Mouse (Mus musculus) midbrain, postnatal 0 days (tissue): ENCODE measurements around the gene Espn. TPM values are rescaled to one million over a fixed set of nuclear protein-coding genes. Genes with fewer than 3 reads are reported as not detected.

Experiments
- ATAC-seq: fragments of 200-750 bp; cut with Nextera tagmentation; 2 replicates; pipeline ENCODE4 v1.8.0; 2017; ENCODE audit warnings: moderate number of reproducible peaks, mild to moderate bottlenecking, moderate TSS enrichment, moderate library complexity; ENCODE audit not compliant: low FRiP score
- DNase-seq: peaks from one replicate; pipeline ENCODE4 v3.0.0-alpha.2; 2015; ENCODE audit warnings: low spot score
- H3K27ac ChIP-seq: fragments of 300-500 bp; sonication (generic); 2 replicates; pipeline ENCODE4 v1.5.1; 2014; ENCODE audit warnings: low read depth, mild to moderate bottlenecking, low read length, mixed read lengths
- H3K27me3 ChIP-seq: fragments of 300-500 bp; sonication (generic); 2 replicates; pipeline ENCODE4 v1.6.1; 2014; ENCODE audit warnings: low read length, control low read depth, mixed read lengths; ENCODE audit not compliant: insufficient read depth
- H3K36me3 ChIP-seq: fragments of 300-500 bp; sonication (generic); 2 replicates; pipeline ENCODE4 v1.6.1; 2014; ENCODE audit warnings: low read length, control low read depth, mixed read lengths; ENCODE audit not compliant: insufficient read depth
- H3K4me1 ChIP-seq: fragments of 300-500 bp; sonication (generic); 2 replicates; pipeline ENCODE4 v1.6.1; 2014; ENCODE audit warnings: mild to moderate bottlenecking, control low read depth, antibody characterized with exemption, low read length, mixed read lengths; ENCODE audit not compliant: insufficient read depth
- H3K4me2 ChIP-seq: fragments of 300-500 bp; sonication (generic); 2 replicates; pipeline ENCODE4 v1.6.1; 2014; ENCODE audit warnings: low read depth, mild to moderate bottlenecking, low read length, mixed read lengths; ENCODE audit not compliant: poor library complexity, severe bottlenecking
- H3K4me3 ChIP-seq: fragments of 300-500 bp; sonication (generic); 2 replicates; pipeline ENCODE4 v1.5.1; 2014; ENCODE audit warnings: low read depth, mild to moderate bottlenecking, low read length, moderate library complexity
- H3K9ac ChIP-seq: fragments of 300-500 bp; sonication (generic); replicated peaks from 2 replicates; pipeline ENCODE4 v1.6.1; 2014; ENCODE audit warnings: mild to moderate bottlenecking, low read length, moderate library complexity, mixed read lengths; ENCODE audit not compliant: poor library complexity, severe bottlenecking
- H3K9me3 ChIP-seq: fragments of 300-500 bp; sonication (generic); 2 replicates; pipeline ENCODE4 v1.6.1; 2016; ENCODE audit warnings: low read length, control low read depth
- CTCF ChIP-seq: IDR thresholded peaks from 2 replicates; pipeline ENCODE4 v1.5.1; 2016; ENCODE audit warnings: antibody characterized with exemption, mild to moderate bottlenecking
- WGBS: fragments of 180-500 bp; shearing (Covaris S2); extraction: QIAGEN DNeasy Blood & Tissue Kit; methylation state at CpG from one replicate; pipeline ENCODE4 v1.1.7; 2014; 5-methylcytosine and 5-hydroxymethylcytosine counted together
- polyA plus RNA-seq: library from polyadenylated mRNA; unstranded; fragments of >200 nt; fragmentation: Nextera tagmentation; extraction: Ambion mirVana; gene quantifications from 2 replicates; pipeline ENCODE4 v1.2.1, GENCODE M21; 2015
- total RNA-seq: library from RNA; depleted of rRNA; stranded (reverse); fragments of >200 nt; gene quantifications from 2 replicates; pipeline ENCODE4 v1.2.3, GENCODE M21; 2014

The Espn gene
- total and polyA plus RNA-seq, 2 experiments from 2014 or later = 0.22 to 0.53 TPM

DNA sequence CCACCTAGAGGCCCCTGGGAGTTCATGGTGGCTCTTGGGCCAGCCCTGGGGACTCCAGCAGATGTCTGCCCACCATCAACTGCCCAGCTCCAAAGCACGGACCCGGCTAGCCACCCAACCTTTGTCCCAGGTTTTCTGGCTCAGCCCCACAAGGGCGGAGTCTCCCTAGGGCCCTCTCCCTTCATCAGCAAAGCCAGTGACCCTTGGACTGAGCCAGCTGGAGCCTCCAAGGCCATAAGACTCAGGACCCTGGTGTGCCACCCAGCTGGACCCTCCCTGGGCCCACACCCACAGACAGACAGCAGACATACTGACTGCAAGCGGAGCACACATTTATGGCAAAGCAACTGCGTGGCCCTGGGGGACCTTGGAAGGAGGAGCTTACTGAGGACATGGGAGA, 23.4 kb downstream of the Espn start:
- 47% methylated on average over 5 of the region's 5 CpGs for WGBS
- H3K9ac ChIP-seq = no peak overlapping the region
- DNase-seq = no peak
- no peak overlapping the region for H3K27ac ChIP-seq
- H3K27me3 ChIP-seq = peaks cover 91% of the 10 kb centered on the region
- ATAC-seq = no peak
- H3K4me1 ChIP-seq = peaks cover 7% of the 10 kb centered on the region; the same call in 1 of the 2 replicates
- TF ChIP-seq CTCF = no peak
- no peak overlapping the region for H3K4me2 ChIP-seq
- no peaks in the 10 kb centered on the region for H3K9me3 ChIP-seq
- H3K4me3 ChIP-seq = no peak overlapping the region
- H3K36me3 ChIP-seq = no peaks in the 10 kb centered on the region

DNA sequence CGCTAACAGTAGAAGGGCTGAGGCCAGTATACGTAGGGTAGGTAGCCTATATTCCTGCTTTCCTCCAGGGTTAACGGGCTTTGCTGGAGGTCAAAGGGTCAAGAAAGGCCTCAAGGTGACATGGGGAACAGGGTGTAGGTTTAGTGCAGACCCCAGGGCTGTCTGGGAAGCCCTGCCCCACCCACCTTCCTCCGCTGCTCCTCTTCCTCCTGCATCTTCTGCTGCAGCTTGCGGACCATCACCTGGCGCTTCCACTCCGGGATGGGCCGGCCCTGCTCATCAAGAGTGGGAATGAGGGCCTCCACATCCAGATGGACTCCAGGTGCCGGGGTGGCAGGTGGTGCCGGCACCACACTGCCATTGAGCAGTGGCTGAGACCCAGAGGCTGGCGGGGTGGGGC, 24.3 kb downstream of the Espn start:
- no peak overlapping the region for H3K9ac ChIP-seq
- H3K4me3 ChIP-seq = no peak overlapping the region
- TF ChIP-seq CTCF = no peak
- H3K27me3 ChIP-seq = peaks cover 95% of the 10 kb centered on the region
- H3K4me1 ChIP-seq = peaks cover 7% of the 10 kb centered on the region; the same call in 1 of the 2 replicates
- no peak overlapping the region for H3K4me2 ChIP-seq
- no peaks in the 10 kb centered on the region for H3K9me3 ChIP-seq
- H3K27ac ChIP-seq = no peak overlapping the region
- WGBS = 87% methylated on average over 11 of the region's 11 CpGs
- H3K36me3 ChIP-seq = no peaks in the 10 kb centered on the region
- ATAC-seq (no peak), DNase-seq (no peak)

- no peak overlapping the region for H3K27ac ChIP-seq
- DNase-seq (no peak), ATAC-seq (no peak)
- peak overlapping the region; percentile 49 for H3K4me2 ChIP-seq
- peaks cover 7% of the 10 kb centered on the region; the same call in 1 of the 2 replicates for H3K4me1 ChIP-seq
- 0 out of 2 replicates have a peak overlapping the region, but pooled peaks have one; percentile 24 for H3K9ac ChIP-seq
- peaks cover 93% of the 10 kb centered on the region for H3K27me3 ChIP-seq
- TF ChIP-seq CTCF = 0 out of 2 replicates have a peak, but pooled peaks have one; percentile 3
- no peaks in the 10 kb centered on the region for H3K9me3 ChIP-seq
- peak overlapping the region; percentile 28 for H3K4me3 ChIP-seq
- WGBS = 4% methylated on average over 65 of the region's 65 CpGs
- H3K36me3 ChIP-seq = no peaks in the 10 kb centered on the region
These were observed 25.9 kb downstream of the Espn start for GRCm38 (mm10) chr4:152126026-152126920.

DNA sequence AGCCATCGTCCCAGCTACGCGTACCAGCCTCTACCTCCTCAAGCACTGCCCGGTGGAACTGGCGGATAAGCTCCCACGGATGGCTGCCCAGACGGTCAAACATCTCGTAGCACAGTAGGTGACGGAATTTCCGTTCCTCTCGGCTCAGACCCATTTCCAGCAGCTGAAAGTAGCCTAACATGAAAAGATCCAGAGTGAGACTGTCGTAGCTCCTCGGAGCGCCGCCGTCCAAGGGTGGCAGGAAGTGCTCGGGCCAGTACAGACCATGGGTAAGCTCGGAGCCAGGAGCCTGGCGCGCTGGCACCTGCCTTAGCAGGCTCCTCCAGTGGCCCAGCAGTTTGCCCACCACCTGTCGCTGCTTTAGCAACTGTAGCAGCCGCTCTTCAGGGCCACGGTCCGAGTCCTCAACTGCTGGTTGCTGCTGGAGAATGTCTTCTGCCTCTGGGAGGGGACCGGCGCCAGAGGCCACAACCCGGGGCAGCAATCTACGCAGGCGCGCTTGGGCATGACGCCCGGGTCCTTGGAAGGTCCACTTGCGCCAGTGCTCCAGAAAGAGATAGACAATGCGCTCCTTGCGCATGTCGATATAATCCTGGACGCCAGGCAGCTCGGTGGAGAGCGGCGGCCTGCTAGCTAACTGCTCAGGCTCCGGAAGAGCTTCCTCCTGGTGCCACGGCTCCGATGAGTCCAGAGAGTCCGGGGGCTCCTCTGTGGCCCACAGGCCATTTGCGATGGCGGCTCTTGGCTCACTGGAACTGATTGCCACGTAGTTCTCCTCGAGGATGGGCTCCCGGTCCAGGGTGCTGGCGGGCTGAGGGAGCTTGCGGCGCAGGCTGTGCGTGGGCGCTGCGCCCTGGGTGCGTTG, 26.8 kb downstream of the Espn start:
- 0 out of 2 replicates have a peak overlapping the region, but pooled peaks have one; percentile 24 for H3K9ac ChIP-seq
- peaks cover 92% of the 10 kb centered on the region for H3K27me3 ChIP-seq
- ATAC-seq = no peak
- H3K36me3 ChIP-seq = no peaks in the 10 kb centered on the region
- peaks cover 11% of the 10 kb centered on the region; the same call in 1 of the 2 replicates for H3K4me1 ChIP-seq
- TF ChIP-seq CTCF = no peak
- H3K27ac ChIP-seq = no peak overlapping the region
- peak overlapping the region; percentile 28 for H3K4me3 ChIP-seq
- H3K4me2 ChIP-seq = peak overlapping the region; percentile 49
- 4% methylated on average over 56 of the region's 56 CpGs for WGBS
- no peak for DNase-seq
- no peaks in the 10 kb centered on the region for H3K9me3 ChIP-seq

DNA sequence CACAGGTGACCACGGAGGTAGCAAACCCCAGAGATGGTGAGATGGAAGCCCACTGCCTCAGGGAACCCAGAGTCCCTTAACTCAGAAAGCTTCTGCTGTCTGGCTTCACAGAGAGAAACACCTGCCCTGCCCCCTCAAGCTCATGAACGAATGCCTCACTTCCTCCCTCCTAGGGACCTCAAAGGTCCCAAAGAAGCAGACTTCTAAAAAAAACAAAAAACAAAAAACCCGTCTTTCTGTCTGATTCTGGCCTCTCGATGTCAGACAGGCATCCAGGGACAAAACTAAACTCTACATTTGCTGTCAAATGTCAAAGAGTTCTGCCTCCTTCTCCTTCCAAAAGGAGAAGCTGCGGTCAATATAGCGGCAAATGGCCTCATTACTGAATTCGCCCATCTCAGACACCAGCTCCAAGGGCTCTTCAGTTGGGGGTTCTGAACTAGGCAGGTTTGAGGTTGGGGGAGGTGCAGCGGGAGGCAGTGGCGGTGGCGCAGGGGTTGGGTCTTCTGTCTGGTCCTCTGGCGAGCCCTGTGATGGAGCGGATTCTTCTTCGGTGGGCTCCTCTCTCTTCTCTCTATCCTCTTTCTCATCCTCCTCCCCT, 27.7 kb downstream of the Espn start:
- peaks cover 91% of the 10 kb centered on the region for H3K27me3 ChIP-seq
- 11% methylated on average over 13 of the region's 13 CpGs for WGBS
- H3K4me1 ChIP-seq = peaks cover 11% of the 10 kb centered on the region; the same call in 1 of the 2 replicates
- no peak overlapping the region for H3K4me2 ChIP-seq
- H3K36me3 ChIP-seq = no peaks in the 10 kb centered on the region
- no peak overlapping the region for H3K4me3 ChIP-seq
- no peak for DNase-seq
- H3K9me3 ChIP-seq = no peaks in the 10 kb centered on the region
- no peak for TF ChIP-seq CTCF
- H3K9ac ChIP-seq = no peak overlapping the region
- H3K27ac ChIP-seq = no peak overlapping the region
- no peak for ATAC-seq
